In genomic region chr17:87315021-87315531, GRCm38 (mm10) we compare ENCODE assay signal across 9 mouse cellular contexts. TPM values are rescaled to one million over a fixed set of nuclear protein-coding genes. Genes with fewer than 3 reads are reported as not detected.
A peak's percentile ranks its signal among the peaks of the same experiment; 100 is the strongest.
DNase-seq lines count a peak whose midpoint lies in the region; ATAC-seq lines count a peak whose summit lies in the region.
"Had no signal": no experiment of that assay in that cellular context is flagged by ENCODE, and none has a peak within 500 bp of the region (broad histone marks: within the 10 kb centered on the region; RNA-seq: fewer than 3 reads in every experiment).

No protein-coding gene starts in this region.

- H3K9ac ChIP-seq in heart, embryonic 15.5 days, result no peak overlapping the region
- no peak overlapping the region for H3K9ac ChIP-seq in liver, embryonic 13.5 days
- no peak overlapping the region for H3K9ac ChIP-seq in stomach, embryonic 15.5 days

- WGBS in forebrain, embryonic 10.5 days, result 7% methylated on average over 9 of the region's 9 CpGs
- WGBS in heart, embryonic 15.5 days, result 5% methylated on average over 9 of the region's 9 CpGs
- 4% methylated on average over 9 of the region's 9 CpGs for WGBS in liver, embryonic 13.5 days (ENCODE audit: insufficient replicate concordance)
- 3% methylated on average over 9 of the region's 9 CpGs for WGBS in stomach, embryonic 15.5 days

- DNase-seq in CD4-positive, CD25-positive, alpha-beta regulatory T cell, adult 2 months (ENCODE audit: low read depth, low spot score), result peak; percentile 88
- peak; percentile 59 for DNase-seq in brain, embryonic 18.5 days (ENCODE audit: low read depth, low spot score)
- DNase-seq in forebrain, embryonic 10.5 days (ENCODE audit: extremely low spot score, low spot score), result peak; percentile 88
- DNase-seq in kidney, postnatal 14 days, result peak; percentile 92
- DNase-seq in liver, embryonic 13.5 days, result peak; percentile 68
- DNase-seq in neural tube, embryonic 10.5 days (ENCODE audit: extremely low spot score, low spot score), result peak; percentile 92

- peaks cover 13% of the 10 kb centered on the region for H3K27me3 ChIP-seq in forebrain, embryonic 10.5 days (ENCODE audit: poor library complexity, severe bottlenecking)
- H3K27me3 ChIP-seq in heart, embryonic 15.5 days, result 0 out of 2 replicates have a peak, but pooled peaks cover 8% of the 10 kb centered on the region
- H3K27me3 ChIP-seq in liver, embryonic 13.5 days, result no peaks in the 10 kb centered on the region
- no peaks in the 10 kb centered on the region for H3K27me3 ChIP-seq in stomach, embryonic 15.5 days (replicated peaks)

- H3K27ac ChIP-seq in forebrain, embryonic 10.5 days, result peak overlapping the region; percentile 58
- no peak overlapping the region for H3K27ac ChIP-seq in heart, embryonic 15.5 days
- H3K27ac ChIP-seq in liver, embryonic 13.5 days, result peak overlapping the region; percentile 32; the same call in 1 of the 2 replicates
- H3K27ac ChIP-seq in stomach, embryonic 15.5 days, result no peak overlapping the region

- peak; percentile 37 for ATAC-seq in heart, embryonic 15.5 days (replicated peaks; ENCODE audit: insufficient number of reproducible peaks, insufficient read depth, low FRiP score, low read depth)
- ATAC-seq in liver, embryonic 13.5 days (ENCODE audit: low read depth), result peak; percentile 35; the same call in 1 of the 2 replicates
- peak; percentile 64 for ATAC-seq in stomach, embryonic 15.5 days (ENCODE audit: insufficient read depth, low FRiP score, low read depth)

- H3K4me3 ChIP-seq in forebrain, embryonic 10.5 days, result peak overlapping the region; percentile 20; the same call in 1 of the 2 replicates
- no peak overlapping the region for H3K4me3 ChIP-seq in heart, embryonic 15.5 days
- no peak overlapping the region for H3K4me3 ChIP-seq in liver, embryonic 13.5 days (replicated peaks)
- no peak overlapping the region for H3K4me3 ChIP-seq in stomach, embryonic 15.5 days (replicated peaks)
- H3K4me3 ChIP-seq: erythroblast, embryonic 14.5 days had no signal

- H3K9me3 ChIP-seq in forebrain, embryonic 10.5 days, result no peaks in the 10 kb centered on the region
- H3K9me3 ChIP-seq in heart, embryonic 15.5 days (replicated peaks), result no peaks in the 10 kb centered on the region
- no peaks in the 10 kb centered on the region for H3K9me3 ChIP-seq in liver, embryonic 13.5 days (replicated peaks)
- H3K9me3 ChIP-seq in stomach, embryonic 15.5 days, result no peaks in the 10 kb centered on the region

- H3K4me1 ChIP-seq in forebrain, embryonic 10.5 days, result peaks cover 48% of the 10 kb centered on the region
- peaks cover 24% of the 10 kb centered on the region for H3K4me1 ChIP-seq in heart, embryonic 15.5 days (replicated peaks)
- peaks cover 41% of the 10 kb centered on the region for H3K4me1 ChIP-seq in liver, embryonic 13.5 days (replicated peaks)
- H3K4me1 ChIP-seq in stomach, embryonic 15.5 days, result peaks cover 23% of the 10 kb centered on the region

- H3K4me2 ChIP-seq in heart, embryonic 15.5 days, result peak overlapping the region; percentile 42
- 0 out of 2 replicates have a peak overlapping the region, but pooled peaks have one; percentile 21 for H3K4me2 ChIP-seq in liver, embryonic 13.5 days
- 0 out of 2 replicates have a peak overlapping the region, but pooled peaks have one; percentile 0 for H3K4me2 ChIP-seq in stomach, embryonic 15.5 days

- no peaks in the 10 kb centered on the region for H3K36me3 ChIP-seq in forebrain, embryonic 10.5 days (replicated peaks)
- H3K36me3 ChIP-seq in heart, embryonic 15.5 days, result no peaks in the 10 kb centered on the region
- H3K36me3 ChIP-seq in liver, embryonic 13.5 days, result peaks cover 14% of the 10 kb centered on the region; the same call in 1 of the 2 replicates
- no peaks in the 10 kb centered on the region for H3K36me3 ChIP-seq in stomach, embryonic 15.5 days

RNA-seq across cellular contexts. Expression of gene Ttc7, which starts 32.4 kb away (rescaled TPM):
- polyA plus RNA-seq in forebrain, embryonic 10.5 days (2016; fragmentation: Nextera tagmentation; extraction: Ambion mirVana), result 2.9 and 3.9 TPM in 2 replicates
- 2.8 and 7.1 TPM in 2 replicates for polyA plus RNA-seq in heart, embryonic 15.5 days (2015; fragmentation: Nextera tagmentation; extraction: Ambion mirVana)
- polyA plus RNA-seq in liver, embryonic 13.5 days (2015; fragmentation: Nextera tagmentation; extraction: Ambion mirVana), result 9.5 and 11.0 TPM in 2 replicates
- 12.2 and 13.1 TPM in 2 replicates for polyA plus RNA-seq in stomach, embryonic 15.5 days (2015; fragmentation: Nextera tagmentation; extraction: Ambion mirVana)

RNA-seq across cellular contexts. Expression of gene Mcfd2, which starts 49.3 kb away (rescaled TPM):
- 72.8 and 74.5 TPM in 2 replicates for polyA plus RNA-seq in forebrain, embryonic 10.5 days (2016; fragmentation: Nextera tagmentation; extraction: Ambion mirVana)
- 77.6 and 88.6 TPM in 2 replicates for polyA plus RNA-seq in heart, embryonic 15.5 days (2015; fragmentation: Nextera tagmentation; extraction: Ambion mirVana)
- polyA plus RNA-seq in liver, embryonic 13.5 days (2015; fragmentation: Nextera tagmentation; extraction: Ambion mirVana), result 50.2 and 53.9 TPM in 2 replicates
- 130 and 142 TPM in 2 replicates for polyA plus RNA-seq in stomach, embryonic 15.5 days (2015; fragmentation: Nextera tagmentation; extraction: Ambion mirVana)

Comparison
In these comparisons a context has a peak if more than half of its experiments do, and no peak if none do; other contexts are left out.
1. H3K27ac ChIP-seq: peak in forebrain, embryonic 10.5 days (single experiment) and liver, embryonic 13.5 days (single experiment); none in heart, embryonic 15.5 days (single experiment) and stomach, embryonic 15.5 days (single experiment).
2. Peak in every context shown above with its lines, with median percentiles within 50 percentile points of each other: DNase-seq, ATAC-seq and H3K4me2 ChIP-seq.